Mouse (Mus musculus): Measurements from ENCODE around the gene 3100002H09Rik. TPM values are rescaled to one million over a fixed set of nuclear protein-coding genes. Genes with fewer than 3 reads are reported as not detected.

Gene 3100002H09Rik
- polyA plus RNA-seq, 1 experiment from 2014 or later = 0.61 TPM

DNA sequence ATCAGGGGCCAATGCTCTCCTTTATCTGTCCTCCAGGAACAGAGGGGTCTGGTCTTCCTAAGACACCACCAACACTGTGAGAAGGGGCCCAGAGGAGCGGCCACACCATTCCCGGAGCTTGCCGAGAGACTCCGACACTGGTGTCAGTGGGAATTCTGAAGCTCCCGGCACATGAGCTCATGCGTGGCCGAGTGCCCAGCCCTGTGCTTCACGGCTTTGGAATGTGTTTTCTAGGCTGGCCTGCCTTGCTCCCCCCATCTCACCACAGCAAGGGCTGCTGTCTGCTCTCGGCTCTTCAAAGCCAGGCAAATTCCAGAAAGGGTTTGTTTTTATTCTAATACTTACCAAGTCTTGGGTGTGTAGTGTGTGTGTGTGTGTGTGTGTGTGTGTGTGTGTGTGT, 39.6 kb downstream of the 3100002H09Rik start:
- Histone ChIP-seq H3K4me1 (peaks cover 36% of the 10 kb centered on the region), H3K4me3 (no peak overlapping the region), H3K27ac (0 out of 2 replicates have a peak overlapping the region, but pooled peaks have one; percentile 22), H3K36me3 (replicated peaks) (no peaks in the 10 kb centered on the region), H3K27me3 (ENCODE audit: poor library complexity, severe bottlenecking) (peaks cover 83% of the 10 kb centered on the region), H3K9me3 (no peaks in the 10 kb centered on the region)
- no peak for DNase-seq (ENCODE audit: extremely low spot score, low spot score)
- WGBS = 87% methylated on average over 9 of the region's 9 CpGs

DNA sequence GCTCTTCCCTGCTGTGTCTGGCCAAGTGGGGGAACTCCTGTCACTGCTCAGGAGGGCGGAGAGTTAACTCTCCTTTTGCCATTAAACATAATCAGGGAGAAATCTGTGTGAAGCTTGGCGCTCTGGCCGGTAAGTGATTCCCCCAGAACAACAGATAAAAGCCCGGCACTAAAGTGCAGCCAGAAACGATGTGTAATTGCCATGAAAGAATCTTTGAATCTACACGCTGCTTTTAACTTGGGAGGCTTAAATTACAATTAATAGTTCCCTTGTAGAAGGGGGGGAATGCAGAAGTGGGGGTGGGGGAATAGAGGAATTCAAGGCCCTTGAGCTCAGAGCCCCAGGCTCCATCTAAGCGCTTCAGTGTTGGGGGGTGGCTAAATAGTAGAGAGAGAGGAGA, 40.9 kb downstream of the 3100002H09Rik start:
- Histone ChIP-seq H3K4me3 (no peak overlapping the region), H3K4me1 (peaks cover 23% of the 10 kb centered on the region), H3K36me3 (replicated peaks) (no peaks in the 10 kb centered on the region), H3K9me3 (no peaks in the 10 kb centered on the region), H3K27me3 (ENCODE audit: poor library complexity, severe bottlenecking) (peaks cover 70% of the 10 kb centered on the region), H3K27ac (no peak overlapping the region)
- 28% methylated on average over 7 of the region's 7 CpGs for WGBS
- no peak for DNase-seq (ENCODE audit: extremely low spot score, low spot score)

- Histone ChIP-seq H3K27ac (no peak overlapping the region), H3K4me1 (peaks cover 22% of the 10 kb centered on the region), H3K4me3 (no peak overlapping the region), H3K36me3 (replicated peaks) (no peaks in the 10 kb centered on the region), H3K9me3 (no peaks in the 10 kb centered on the region), H3K27me3 (ENCODE audit: poor library complexity, severe bottlenecking) (peaks cover 21% of the 10 kb centered on the region)
- DNase-seq (ENCODE audit: extremely low spot score, low spot score) = no peak
- 45% methylated on average over 2 of the region's 2 CpGs for WGBS
Measured at GRCm38 (mm10) chr4:124563371-124563770, 47.2 kb downstream of the 3100002H09Rik start.

- Histone ChIP-seq H3K4me1 (peaks cover 22% of the 10 kb centered on the region), H3K9me3 (no peaks in the 10 kb centered on the region), H3K36me3 (replicated peaks) (no peaks in the 10 kb centered on the region), H3K4me3 (no peak overlapping the region), H3K27me3 (ENCODE audit: poor library complexity, severe bottlenecking) (peaks cover 18% of the 10 kb centered on the region), H3K27ac (no peak overlapping the region)
- WGBS = 67% methylated on average over 7 of the region's 7 CpGs
- DNase-seq (ENCODE audit: extremely low spot score, low spot score) = no peak
Measured at GRCm38 (mm10) chr4:124562721-124563120, 47.9 kb downstream of the 3100002H09Rik start.

Other genes starting within 250 kb of the 3100002H09Rik start
- gene Pou3f1, start 46.0 kb upstream of the 3100002H09Rik start, polyA plus RNA-seq (2016; fragmentation: Nextera tagmentation; extraction: Ambion mirVana) = 2.7 and 3.0 TPM in 2 replicates
- 63.0 and 65.9 TPM in 2 replicates for gene Utp11, start 82.8 kb upstream of the 3100002H09Rik start, polyA plus RNA-seq (2016; fragmentation: Nextera tagmentation; extraction: Ambion mirVana)
- gene Fhl3, start 89.9 kb upstream of the 3100002H09Rik start, polyA plus RNA-seq (2016; fragmentation: Nextera tagmentation; extraction: Ambion mirVana) = 5.5 and 8.7 TPM in 2 replicates
- gene Sf3a3, start 104.0 kb upstream of the 3100002H09Rik start, polyA plus RNA-seq (2016; fragmentation: Nextera tagmentation; extraction: Ambion mirVana) = 260 and 269 TPM in 2 replicates
- gene Inpp5b, start 131.0 kb upstream of the 3100002H09Rik start, polyA plus RNA-seq (2016; fragmentation: Nextera tagmentation; extraction: Ambion mirVana) = 28.8 and 29.4 TPM in 2 replicates
- 20.4 and 22.3 TPM in 2 replicates for gene Mtf1, start 191.3 kb upstream of the 3100002H09Rik start, polyA plus RNA-seq (2016; fragmentation: Nextera tagmentation; extraction: Ambion mirVana)
- 43.1 and 44.1 TPM in 2 replicates for gene Yrdc, start 239.9 kb upstream of the 3100002H09Rik start, polyA plus RNA-seq (2016; fragmentation: Nextera tagmentation; extraction: Ambion mirVana)
- 39.3 and 42.9 TPM in 2 replicates for gene 1110065P20Rik, start 240.4 kb upstream of the 3100002H09Rik start, polyA plus RNA-seq (2016; fragmentation: Nextera tagmentation; extraction: Ambion mirVana)